Mouse (Mus musculus) bone marrow, adult 2 months (tissue): ENCODE data around the gene Tnfaip1.

Source experiments
- CTCF ChIP-seq: fragments of 200-500 bp; IDR thresholded peaks from 2 replicates; pipeline ENCODE4 v1.5.1; 2011; ENCODE audit warnings: low read length, control low read depth; ENCODE audit not compliant: control insufficient read depth, insufficient read depth
- POLR2A ChIP-seq: fragments of 200-500 bp; IDR thresholded peaks from 2 replicates; pipeline ENCODE4 v1.6.1; 2011; ENCODE audit warnings: low read depth, mild to moderate bottlenecking, control low read depth, low read length, borderline replicate concordance; ENCODE audit not compliant: control insufficient read depth

DNA sequence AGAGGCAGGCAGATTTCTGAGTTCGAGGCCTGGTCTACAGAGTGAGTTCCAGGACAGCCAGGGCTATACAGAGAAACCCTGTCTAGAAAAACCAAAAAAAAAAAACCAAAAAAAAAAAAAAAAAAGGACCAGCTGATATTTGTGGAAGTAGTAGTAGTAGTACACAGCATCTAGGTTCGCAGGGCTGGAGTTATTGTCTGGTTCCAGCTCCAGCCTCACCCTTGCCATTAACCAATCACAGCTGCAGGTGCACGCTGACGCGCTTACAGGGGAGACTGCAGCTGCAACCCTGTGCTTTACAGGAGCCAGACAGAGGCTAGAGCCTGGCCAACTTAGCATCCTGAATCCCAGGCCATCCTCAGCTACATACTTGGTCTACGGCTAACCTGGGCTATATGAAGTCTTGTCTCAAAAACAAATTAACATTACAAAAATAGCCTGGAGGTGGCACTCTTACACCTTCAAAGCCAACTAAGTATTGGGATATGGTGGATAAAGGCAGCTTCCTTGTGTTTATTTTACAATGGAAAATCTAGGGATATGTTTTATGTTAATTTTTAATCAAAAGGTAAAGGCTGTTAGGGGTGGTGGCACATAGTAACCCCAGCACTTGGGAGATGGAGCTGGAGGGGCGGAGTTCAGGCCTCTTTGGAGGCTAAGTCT is 8.4 kb upstream of the Tnfaip1 start:
- TF ChIP-seq POLR2A (no peak), CTCF (no peak)
